Mouse (Mus musculus) layer of hippocampus, adult 2 months (tissue): ENCODE data around the gene Mphosph9. TPM values are rescaled to one million over a fixed set of nuclear protein-coding genes. Genes with fewer than 3 reads are reported as not detected.
"Not testable (repeated sequence)": the region's sequence is repeated elsewhere in the genome, so short reads cannot be mapped to it uniquely, and the experiment has no call there.

Experiments
- DNase-seq, 2 experiments: peaks; one replicate each; pipeline ENCODE4 v3.0.0; 2022; ENCODE audit warnings: low spot score in 2 of 2
- H3K27ac ChIP-seq: fragments of 200-600 bp; 2 replicates; pipeline ENCODE4 v1.8.1; 2022
- H3K4me3 ChIP-seq: fragments of 200-600 bp; 2 replicates; pipeline ENCODE4 v1.8.1; 2022; ENCODE audit warnings: mild to moderate bottlenecking
- CTCF ChIP-seq: fragments of 200-600 bp; conservative IDR thresholded peaks from 2 replicates; pipeline ENCODE4 v1.8.1; 2022; ENCODE audit warnings: antibody characterized with exemption, mild to moderate bottlenecking, moderate library complexity
- total RNA-seq, 2 experiments: library from RNA; stranded (reverse); gene quantifications; 2 replicates each; pipeline ENCODE4 v1.2.3; 2021

Mphosph9 gene
- total RNA-seq, 2 experiments from 2014 or later = 18.9 to 19.3 TPM

DNA sequence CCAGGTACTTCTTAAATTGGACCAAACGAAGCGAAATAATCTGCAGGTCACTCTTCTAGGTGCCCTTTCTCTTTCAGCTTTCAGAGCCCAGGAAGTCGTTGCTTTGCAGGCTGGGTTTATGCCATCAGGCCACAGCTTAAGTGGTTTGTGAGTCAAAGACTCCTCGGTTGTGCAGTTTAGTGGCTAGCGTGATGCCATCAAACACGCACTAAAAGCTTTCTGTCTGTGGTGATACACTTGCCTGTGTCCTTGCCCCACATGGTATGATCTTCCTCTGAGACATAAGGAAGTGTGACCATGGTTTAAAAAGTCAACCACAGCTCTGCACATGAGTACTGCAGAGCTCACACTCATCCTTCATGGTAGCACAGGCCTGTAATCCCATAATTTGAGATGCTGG is 2.3 kb upstream of the Mphosph9 start:
- H3K4me3 ChIP-seq = no peak overlapping the region
- TF ChIP-seq CTCF = no peak
- no peak for DNase-seq
- no peak overlapping the region for H3K27ac ChIP-seq

DNA sequence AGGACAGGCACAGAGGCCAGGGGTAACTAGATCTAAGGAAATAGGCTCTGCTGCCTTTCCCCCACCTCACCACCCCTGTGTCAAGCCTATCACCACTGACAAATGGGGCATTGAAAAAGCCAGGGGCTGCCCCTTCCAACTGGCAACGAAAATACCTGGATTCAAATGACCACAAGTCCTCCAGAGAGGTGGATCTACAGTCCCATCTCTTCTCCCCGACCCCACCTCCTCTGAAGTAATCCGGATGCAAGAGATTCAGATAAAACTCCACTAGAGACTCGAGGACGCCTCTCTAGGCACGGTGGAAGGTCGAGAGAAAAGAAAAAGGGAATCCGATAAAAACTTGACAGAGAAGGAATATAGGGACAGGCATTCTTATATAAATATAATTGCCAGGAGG is 943 bp downstream of the Mphosph9 start:
- TF ChIP-seq CTCF = no peak
- Histone ChIP-seq H3K27ac (peak overlapping the region; percentile 97), H3K4me3 (peak overlapping the region; percentile 68)
- no peak for DNase-seq

GRCm38 (mm10) chr5:124317648-124318047 is 10.1 kb downstream of the Mphosph9 start:
- no peak for TF ChIP-seq CTCF
- Histone ChIP-seq H3K4me3 (no peak overlapping the region), H3K27ac (no peak overlapping the region; the same call in 1 of the 2 replicates)
- DNase-seq = no peak

- no peak for TF ChIP-seq CTCF
- Histone ChIP-seq H3K27ac (no peak overlapping the region), H3K4me3 (no peak overlapping the region)
- no peak for DNase-seq
Observed at GRCm38 (mm10) chr5:124315941-124316340, 11.8 kb downstream of the Mphosph9 start.

DNA sequence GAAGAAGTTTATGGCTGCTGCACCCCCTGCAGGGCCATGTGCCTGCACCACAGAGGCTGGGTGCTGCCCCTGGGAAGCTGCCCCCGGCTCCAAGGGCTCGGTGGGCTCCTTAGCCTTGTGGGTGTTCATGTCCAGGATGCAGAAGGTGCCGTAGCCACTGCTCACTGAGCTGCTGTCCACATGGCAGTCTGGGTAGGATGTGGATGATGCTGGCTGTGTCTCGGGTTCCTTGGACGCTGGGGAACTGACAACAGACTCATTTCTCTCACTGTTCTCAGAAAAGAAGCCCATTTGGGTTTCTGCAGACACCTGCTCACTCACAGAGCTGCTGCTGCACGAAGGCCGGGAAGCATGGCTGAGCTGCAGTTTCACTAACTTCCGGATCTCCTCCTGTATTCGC is 12.3 kb downstream of the Mphosph9 start:
- Histone ChIP-seq H3K27ac (no peak overlapping the region), H3K4me3 (no peak overlapping the region)
- no peak for TF ChIP-seq CTCF
- no peak for DNase-seq

DNA sequence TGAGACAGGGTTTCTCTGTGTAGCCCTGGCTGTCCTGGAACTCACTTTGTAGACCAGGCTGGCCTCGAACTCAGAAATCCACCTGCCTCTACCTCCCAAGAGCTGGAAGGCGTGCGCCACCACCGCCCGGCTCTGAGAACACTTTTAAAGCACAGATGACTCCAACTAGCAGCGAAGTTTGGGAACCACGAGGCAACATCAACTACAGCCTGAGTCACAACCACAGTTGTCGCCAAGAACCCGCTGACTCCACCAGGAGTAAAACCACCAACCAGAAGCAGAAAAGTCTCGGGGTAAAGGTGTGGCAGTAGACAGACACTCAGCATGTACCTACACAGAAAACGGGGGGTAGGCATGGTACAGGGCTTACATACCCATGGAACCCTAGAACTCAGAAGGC is 17.7 kb downstream of the Mphosph9 start:
- no peak overlapping the region for H3K4me3 ChIP-seq
- no peak overlapping the region for H3K27ac ChIP-seq
- no peak for TF ChIP-seq CTCF
- DNase-seq = no peak

DNA sequence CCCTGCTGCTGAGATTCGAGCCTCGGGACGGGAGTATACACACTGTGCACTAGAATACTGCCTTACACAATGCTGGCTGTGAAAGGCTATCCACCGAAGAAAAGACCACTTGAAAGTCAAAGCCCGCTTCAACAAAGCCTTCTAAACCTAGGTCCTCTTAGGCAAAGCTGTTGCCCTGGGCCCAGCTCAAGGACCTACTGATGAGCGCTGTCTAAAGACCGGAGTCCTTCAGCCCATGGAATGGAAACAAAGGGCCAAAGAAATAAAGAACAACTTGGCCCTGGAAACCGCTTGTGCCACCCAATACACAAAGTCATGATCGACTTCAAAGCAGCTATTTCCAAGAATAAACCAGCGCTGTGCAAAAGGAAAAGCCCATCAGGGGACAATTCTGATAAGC is 18.6 kb downstream of the Mphosph9 start:
- H3K27ac ChIP-seq = no peak overlapping the region
- no peak for TF ChIP-seq CTCF
- H3K4me3 ChIP-seq = no peak overlapping the region
- no peak for DNase-seq

DNA sequence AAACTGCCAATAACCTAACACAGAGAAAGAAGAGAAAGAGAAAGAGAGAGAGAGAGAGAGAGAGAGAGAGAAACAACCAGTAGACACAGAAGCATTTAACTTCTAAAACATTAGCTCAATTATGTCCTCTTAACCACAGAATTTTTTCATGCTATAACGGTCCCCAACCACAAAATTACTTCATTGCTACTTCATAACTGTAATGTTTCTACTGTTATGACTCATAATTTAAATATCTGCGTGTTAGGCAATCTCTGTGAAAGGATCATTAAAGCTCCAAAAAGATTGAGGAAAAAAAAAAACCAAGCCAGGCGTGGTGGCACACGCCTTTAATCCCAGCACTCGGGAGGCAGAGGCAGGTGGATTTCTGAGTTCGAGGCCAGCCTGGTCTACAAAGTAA is 24.9 kb downstream of the Mphosph9 start:
- not testable (repeated sequence) for H3K4me3 ChIP-seq, H3K27ac ChIP-seq, DNase-seq

GRCm38 (mm10) chr5:124300132-124300531 is 27.6 kb downstream of the Mphosph9 start:
- no peak for DNase-seq
- no peak overlapping the region for H3K4me3 ChIP-seq
- no peak for TF ChIP-seq CTCF
- no peak overlapping the region for H3K27ac ChIP-seq

- TF ChIP-seq CTCF = peak; percentile 77
- H3K4me3 ChIP-seq, H3K27ac ChIP-seq, DNase-seq: not testable (repeated sequence)
Observed at GRCm38 (mm10) chr5:124299307-124299706, 28.5 kb downstream of the Mphosph9 start.

DNA sequence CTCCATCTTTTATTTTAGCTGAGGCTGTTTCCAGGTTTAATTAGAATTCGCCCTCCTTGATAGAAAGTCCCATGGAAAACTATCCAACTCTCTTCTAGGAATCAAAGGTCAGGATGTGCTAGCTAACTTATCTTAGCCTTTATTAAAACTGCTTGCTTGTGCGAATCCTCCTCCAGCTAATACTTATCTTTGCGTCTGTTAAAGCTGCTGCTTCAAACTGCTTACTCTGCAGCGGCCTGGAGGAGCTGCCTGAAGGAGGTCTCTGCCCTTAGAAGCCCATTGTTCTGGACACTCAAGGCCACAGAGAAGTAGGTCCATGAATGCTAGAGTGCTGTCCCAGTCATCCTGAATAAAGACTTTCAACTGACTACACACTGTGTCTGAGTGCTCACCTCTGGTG is 31.3 kb downstream of the Mphosph9 start:
- DNase-seq = no peak
- no peak overlapping the region for H3K4me3 ChIP-seq
- TF ChIP-seq CTCF = no peak
- no peak overlapping the region for H3K27ac ChIP-seq

DNA sequence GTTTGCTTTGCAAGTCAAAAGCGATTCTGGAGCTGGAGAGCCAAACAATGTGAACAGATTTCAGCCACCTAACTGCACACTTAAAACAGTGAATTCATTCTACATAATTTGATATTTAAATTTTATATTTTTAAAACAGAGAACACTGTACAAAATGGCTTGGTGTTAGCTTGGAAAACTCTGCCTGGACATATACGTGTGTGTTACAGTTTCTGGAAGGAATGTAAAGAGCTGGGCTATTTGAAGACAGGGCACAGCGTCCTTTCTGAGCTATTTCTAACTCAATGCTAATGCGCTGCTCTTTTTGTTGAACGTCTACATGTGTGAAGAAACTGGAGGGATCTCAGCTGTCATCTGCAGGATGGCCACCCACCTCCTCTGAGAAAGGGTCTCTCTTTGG is 33.8 kb downstream of the Mphosph9 start:
- H3K27ac ChIP-seq = no peak overlapping the region
- TF ChIP-seq CTCF = no peak
- no peak for DNase-seq

DNA sequence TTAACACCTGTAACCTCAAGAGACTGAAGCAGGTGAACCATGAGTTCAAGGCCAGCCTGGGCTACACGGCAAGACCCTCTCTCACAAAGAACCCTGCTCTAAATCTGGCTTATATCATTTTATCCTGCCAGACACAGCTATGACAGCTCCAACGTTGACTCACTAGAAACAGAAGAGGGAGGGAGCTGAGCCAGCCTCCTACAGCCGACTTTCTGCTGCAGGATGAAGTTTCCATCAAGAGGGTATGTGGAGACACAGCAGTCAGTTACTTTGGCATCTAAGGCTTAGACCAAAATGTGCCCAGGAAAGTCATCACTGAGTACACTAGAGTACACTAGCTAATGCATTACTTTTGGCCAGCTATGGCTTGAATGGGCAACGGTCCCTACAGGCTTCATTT is 37.6 kb downstream of the Mphosph9 start:
- TF ChIP-seq CTCF = no peak
- no peak overlapping the region for H3K27ac ChIP-seq
- no peak overlapping the region for H3K4me3 ChIP-seq
- DNase-seq = peak in 1 of 2 experiments; percentile 13

More for the DNA sequence above, 33.8 kb downstream of the Mphosph9 start:
- no peak overlapping the region for H3K4me3 ChIP-seq

- no peak overlapping the region for H3K27ac ChIP-seq
- no peak overlapping the region for H3K4me3 ChIP-seq
- peak; percentile 54 for TF ChIP-seq CTCF
- DNase-seq = no peak
Observed at GRCm38 (mm10) chr5:124287616-124288247, 40.0 kb downstream of the Mphosph9 start.
